Mouse (Mus musculus): ENCODE results near the gene Tjap1. TPM values are rescaled to one million over a fixed set of nuclear protein-coding genes. Genes with fewer than 3 reads are reported as not detected.

The Tjap1 gene
- polyA plus RNA-seq, 1 experiment from 2014 or later: 48.8 TPM

DNA sequence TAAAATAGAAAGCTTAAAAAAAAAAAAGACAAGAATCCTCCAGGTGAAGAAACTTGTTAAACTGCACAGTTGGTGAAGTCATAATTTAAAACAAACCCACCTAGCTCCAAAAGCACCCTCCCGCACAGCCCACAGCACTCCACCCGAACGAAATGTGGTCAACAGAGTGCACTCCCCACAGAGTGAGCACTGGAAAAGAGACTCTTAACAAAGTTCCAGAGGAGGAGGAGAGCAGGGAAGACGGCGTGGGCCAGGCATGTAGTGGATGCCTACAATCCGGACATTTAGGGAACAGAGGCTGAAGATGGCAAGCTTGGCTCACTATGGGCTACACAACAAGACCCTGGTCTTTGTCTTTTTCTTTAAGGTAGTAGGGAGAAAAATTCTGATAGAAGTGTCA is 7.8 kb downstream of the Tjap1 start:
- peaks cover 11% of the 10 kb centered on the region for H3K36me3 ChIP-seq (ENCODE audit: control insufficient read depth, insufficient read depth, low read length)
- H3K4me1 ChIP-seq (ENCODE audit: control insufficient read depth, insufficient read depth, low read length): no peaks in the 10 kb centered on the region
- ATAC-seq (ENCODE audit: insufficient read depth, low FRiP score, low TSS enrichment): no peak
- H3K4me2 ChIP-seq (ENCODE audit: low read depth): no peak overlapping the region
- no peak overlapping the region for H3K9ac ChIP-seq (ENCODE audit: low read length)
- no peak overlapping the region for H3K4me3 ChIP-seq (ENCODE audit: low read depth, low read length)
- WGBS: 89% methylated on average over 6 of the region's 6 CpGs
- no peaks in the 10 kb centered on the region for H3K9me3 ChIP-seq (ENCODE audit: control insufficient read depth, low read length)
- H3K27me3 ChIP-seq (ENCODE audit: control insufficient read depth, insufficient read depth, low read length): no peaks in the 10 kb centered on the region
- no peak overlapping the region for H3K27ac ChIP-seq (ENCODE audit: low read depth, low read length)
- no peak for DNase-seq (ENCODE audit: low spot score)

DNA sequence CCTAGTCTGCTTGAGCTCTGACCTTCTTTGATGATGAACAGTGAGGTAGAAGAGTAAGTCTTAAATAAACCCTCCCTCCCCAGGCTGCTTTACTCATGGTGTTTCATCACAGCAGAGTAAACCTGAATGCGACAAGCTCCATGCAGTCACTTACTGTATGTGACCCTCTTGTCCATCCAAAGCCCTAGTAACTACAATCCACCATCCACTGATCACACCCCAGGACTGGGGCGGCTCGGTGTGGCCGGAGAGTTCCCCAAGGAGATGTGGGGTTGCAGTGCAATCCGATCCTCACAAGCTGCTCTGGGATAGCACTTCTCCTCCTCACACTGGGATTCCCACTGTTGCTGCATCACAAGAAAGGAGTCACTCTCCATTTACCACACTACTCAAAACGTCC is 8.4 kb downstream of the Tjap1 start:
- WGBS: 68% methylated on average over 6 of the region's 6 CpGs

DNA sequence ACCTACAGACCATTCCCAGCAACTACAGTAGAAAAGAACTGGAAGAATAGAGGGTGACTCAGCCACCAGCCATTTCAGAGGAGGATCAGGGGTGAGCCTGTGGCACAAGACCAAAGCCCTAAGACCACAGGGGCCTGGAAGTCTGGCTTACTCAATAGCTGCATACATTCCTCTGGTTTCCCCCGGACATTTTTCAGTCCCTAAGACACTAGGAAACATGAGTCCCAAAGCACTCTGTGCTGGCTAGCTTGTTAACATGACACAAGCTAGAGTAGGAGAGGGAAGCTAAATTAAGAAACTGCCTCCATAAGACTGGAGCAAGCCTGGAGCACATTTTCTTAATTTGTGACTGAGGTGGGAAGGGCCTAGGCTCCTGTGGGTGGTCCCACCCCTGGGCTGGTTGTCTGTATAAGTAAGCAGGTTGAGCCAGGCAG is 9.0 kb downstream of the Tjap1 start:
- H3K9ac ChIP-seq (ENCODE audit: low read length): no peak overlapping the region
- no peak overlapping the region for H3K4me3 ChIP-seq (ENCODE audit: low read depth, low read length)
- no peaks in the 10 kb centered on the region for H3K4me1 ChIP-seq (ENCODE audit: control insufficient read depth, insufficient read depth, low read length)
- DNase-seq (ENCODE audit: low spot score) (peak; percentile 5), ATAC-seq (ENCODE audit: insufficient read depth, low FRiP score, low TSS enrichment) (no peak)
- peaks cover 14% of the 10 kb centered on the region for H3K36me3 ChIP-seq (ENCODE audit: control insufficient read depth, insufficient read depth, low read length)
- no peaks in the 10 kb centered on the region for H3K9me3 ChIP-seq (ENCODE audit: control insufficient read depth, low read length)
- no peak overlapping the region for H3K4me2 ChIP-seq (ENCODE audit: low read depth)
- H3K27me3 ChIP-seq (ENCODE audit: control insufficient read depth, insufficient read depth, low read length): no peaks in the 10 kb centered on the region
- H3K27ac ChIP-seq (ENCODE audit: low read depth, low read length): no peak overlapping the region
- 74% methylated on average over 1 of the region's 1 CpGs for WGBS

More for the DNA sequence above, 8.4 kb downstream of the Tjap1 start:
- Histone ChIP-seq H3K4me3 (ENCODE audit: low read depth, low read length) (no peak overlapping the region), H3K4me1 (ENCODE audit: control insufficient read depth, insufficient read depth, low read length) (no peaks in the 10 kb centered on the region), H3K36me3 (ENCODE audit: control insufficient read depth, insufficient read depth, low read length) (peaks cover 11% of the 10 kb centered on the region), H3K9me3 (ENCODE audit: control insufficient read depth, low read length) (no peaks in the 10 kb centered on the region), H3K4me2 (ENCODE audit: low read depth) (no peak overlapping the region), H3K27me3 (ENCODE audit: control insufficient read depth, insufficient read depth, low read length) (no peaks in the 10 kb centered on the region), H3K27ac (ENCODE audit: low read depth, low read length) (no peak overlapping the region), H3K9ac (ENCODE audit: low read length) (no peak overlapping the region)
- ATAC-seq (ENCODE audit: insufficient read depth, low FRiP score, low TSS enrichment): no peak
- DNase-seq (ENCODE audit: low spot score): peak; percentile 4

DNA sequence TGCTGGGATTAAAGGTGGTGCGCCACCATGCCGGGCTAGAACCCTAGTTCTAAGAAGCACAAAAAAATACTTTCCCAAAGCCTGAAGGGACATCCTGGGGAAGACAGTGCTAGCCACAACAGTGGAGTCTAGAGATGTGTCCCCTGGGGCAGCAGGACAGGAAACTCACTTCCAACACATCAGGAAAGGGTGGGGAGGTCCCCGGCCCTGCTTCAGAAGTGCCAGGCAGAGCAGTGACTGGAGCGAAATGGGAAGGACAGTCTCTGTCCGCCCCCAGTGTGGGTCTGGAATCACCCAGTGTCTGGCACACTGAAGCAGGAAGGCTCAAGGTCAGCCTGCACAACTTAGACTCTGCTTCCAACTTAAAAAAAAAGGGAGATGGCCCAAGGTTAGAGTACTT is 10.2 kb downstream of the Tjap1 start:
- DNase-seq (ENCODE audit: low spot score) (peak; percentile 9), ATAC-seq (ENCODE audit: insufficient read depth, low FRiP score, low TSS enrichment) (no peak)
- Histone ChIP-seq H3K4me3 (ENCODE audit: low read depth, low read length) (no peak overlapping the region), H3K36me3 (ENCODE audit: control insufficient read depth, insufficient read depth, low read length) (peaks cover 14% of the 10 kb centered on the region), H3K27ac (ENCODE audit: low read depth, low read length) (no peak overlapping the region), H3K4me1 (ENCODE audit: control insufficient read depth, insufficient read depth, low read length) (no peaks in the 10 kb centered on the region), H3K4me2 (ENCODE audit: low read depth) (no peak overlapping the region), H3K9me3 (ENCODE audit: control insufficient read depth, low read length) (no peaks in the 10 kb centered on the region), H3K27me3 (ENCODE audit: control insufficient read depth, insufficient read depth, low read length) (no peaks in the 10 kb centered on the region), H3K9ac (ENCODE audit: low read length) (no peak overlapping the region)
- 87% methylated on average over 5 of the region's 5 CpGs for WGBS

DNA sequence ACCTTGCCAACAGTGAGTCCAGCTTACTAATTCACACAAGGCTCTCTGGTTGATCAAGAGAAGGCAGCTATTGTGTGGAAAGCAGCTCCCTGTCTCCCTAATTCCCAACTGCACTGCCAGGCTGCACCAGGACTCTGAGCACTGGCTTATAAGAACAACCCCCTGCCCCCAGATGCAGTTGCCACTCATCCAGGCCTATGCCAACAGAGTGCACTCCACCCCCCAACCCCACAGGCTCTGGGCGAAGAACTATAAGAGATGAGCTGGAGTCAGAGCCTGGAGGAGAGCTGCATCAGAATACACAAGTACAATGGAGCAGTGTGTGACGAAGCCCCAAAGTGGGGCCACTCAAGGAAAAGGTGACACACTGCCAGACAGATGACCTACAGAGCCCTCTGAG is 10.8 kb downstream of the Tjap1 start:
- 90% methylated on average over 2 of the region's 2 CpGs for whole genome bisulfite sequencing
- Histone ChIP-seq H3K27ac (ENCODE audit: low read depth, low read length) (no peak overlapping the region), H3K36me3 (ENCODE audit: control insufficient read depth, insufficient read depth, low read length) (peaks cover 14% of the 10 kb centered on the region), H3K4me1 (ENCODE audit: control insufficient read depth, insufficient read depth, low read length) (no peaks in the 10 kb centered on the region), H3K9me3 (ENCODE audit: control insufficient read depth, low read length) (no peaks in the 10 kb centered on the region), H3K27me3 (ENCODE audit: control insufficient read depth, insufficient read depth, low read length) (no peaks in the 10 kb centered on the region), H3K9ac (ENCODE audit: low read length) (no peak overlapping the region), H3K4me2 (ENCODE audit: low read depth) (no peak overlapping the region), H3K4me3 (ENCODE audit: low read depth, low read length) (no peak overlapping the region)
- ATAC-seq (ENCODE audit: insufficient read depth, low FRiP score, low TSS enrichment) (no peak), DNase-seq (ENCODE audit: low spot score) (no peak)

DNA sequence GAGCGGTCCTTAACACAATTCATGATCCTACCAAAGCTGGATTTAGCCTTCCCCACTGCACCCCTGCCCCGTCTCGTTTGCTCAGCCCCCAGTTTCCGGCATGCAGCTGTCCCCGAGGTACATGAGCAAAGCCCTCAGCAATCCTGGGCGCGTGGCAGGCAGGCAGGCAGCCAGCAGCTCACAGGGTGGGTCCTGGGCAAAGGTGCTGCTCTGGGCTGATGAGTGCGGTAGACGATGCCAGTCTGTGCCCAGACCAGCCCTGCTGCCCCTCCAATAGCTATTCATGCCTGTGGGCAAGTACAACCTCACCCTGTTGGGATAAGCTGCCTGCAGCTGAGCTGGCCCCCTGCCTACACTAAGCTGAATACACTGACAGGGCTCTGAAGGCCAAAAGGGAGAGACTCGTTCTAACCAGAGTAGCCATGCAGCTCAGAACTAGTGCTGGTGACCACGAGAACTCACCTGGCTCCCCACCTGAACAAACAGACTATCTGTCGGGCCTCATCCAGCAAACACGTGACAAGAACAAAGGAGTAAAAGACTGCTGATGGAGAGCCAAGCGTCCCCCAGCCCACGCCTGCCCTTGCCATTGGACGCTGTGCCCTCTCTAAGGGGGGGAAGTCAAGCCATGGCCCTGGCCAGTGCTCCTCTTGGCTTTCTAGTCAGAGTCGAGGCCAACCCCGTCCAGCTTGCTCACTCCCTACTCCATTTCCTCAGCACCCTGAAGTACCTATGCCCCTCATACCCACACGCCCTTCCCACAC is 12.9 kb downstream of the Tjap1 start:
- WGBS: 88% methylated on average over 19 of the region's 19 CpGs
- DNase-seq (ENCODE audit: low spot score) (no peak), ATAC-seq (ENCODE audit: insufficient read depth, low FRiP score, low TSS enrichment) (no peak)
- Histone ChIP-seq H3K27ac (ENCODE audit: low read depth, low read length) (no peak overlapping the region), H3K4me1 (ENCODE audit: control insufficient read depth, insufficient read depth, low read length) (no peaks in the 10 kb centered on the region), H3K4me2 (ENCODE audit: low read depth) (no peak overlapping the region), H3K9me3 (ENCODE audit: control insufficient read depth, low read length) (no peaks in the 10 kb centered on the region), H3K27me3 (ENCODE audit: control insufficient read depth, insufficient read depth, low read length) (no peaks in the 10 kb centered on the region), H3K9ac (ENCODE audit: low read length) (no peak overlapping the region), H3K36me3 (ENCODE audit: control insufficient read depth, insufficient read depth, low read length) (peaks cover 12% of the 10 kb centered on the region), H3K4me3 (ENCODE audit: low read depth, low read length) (no peak overlapping the region)

DNA sequence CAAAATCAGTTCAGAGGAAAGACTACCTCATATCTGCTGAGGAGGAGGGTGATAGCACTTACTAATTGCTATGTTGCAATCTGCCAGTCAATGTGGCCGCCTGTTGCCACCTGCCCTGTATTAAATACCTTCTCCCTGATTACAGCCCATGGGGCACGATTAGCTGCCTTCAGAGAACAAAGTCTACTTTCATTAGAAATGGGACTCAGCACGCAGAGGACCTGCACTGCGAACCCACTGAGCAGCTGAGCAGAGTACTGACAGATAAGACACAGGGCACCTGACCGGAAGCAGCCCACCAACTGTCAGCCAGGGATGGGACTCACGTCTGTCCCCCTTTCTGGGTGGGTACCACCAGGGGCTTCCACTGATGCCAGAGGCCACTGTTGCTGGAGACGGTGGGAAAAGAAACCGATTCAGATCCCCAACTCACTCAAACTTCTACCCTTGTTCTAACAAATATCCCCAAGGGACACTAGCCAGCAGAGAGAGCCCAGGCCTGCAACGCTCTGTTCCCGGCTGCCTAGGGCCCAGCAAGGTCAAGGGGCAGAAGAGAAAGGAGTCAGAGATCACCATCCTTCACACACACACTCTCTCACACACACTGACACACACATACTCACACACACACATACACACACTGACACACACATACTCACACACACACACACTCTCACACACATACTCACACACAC is 14.7 kb downstream of the Tjap1 start:
- peaks cover 20% of the 10 kb centered on the region for H3K36me3 ChIP-seq (ENCODE audit: control insufficient read depth, insufficient read depth, low read length)
- no peaks in the 10 kb centered on the region for H3K27me3 ChIP-seq (ENCODE audit: control insufficient read depth, insufficient read depth, low read length)
- H3K9ac ChIP-seq (ENCODE audit: low read length): no peak overlapping the region
- no peak for DNase-seq (ENCODE audit: low spot score)
- H3K4me3 ChIP-seq (ENCODE audit: low read depth, low read length): no peak overlapping the region
- H3K4me1 ChIP-seq (ENCODE audit: control insufficient read depth, insufficient read depth, low read length): no peaks in the 10 kb centered on the region
- no peaks in the 10 kb centered on the region for H3K9me3 ChIP-seq (ENCODE audit: control insufficient read depth, low read length)
- no peak for ATAC-seq (ENCODE audit: insufficient read depth, low FRiP score, low TSS enrichment)
- H3K4me2 ChIP-seq (ENCODE audit: low read depth): no peak overlapping the region
- WGBS: 83% methylated on average over 10 of the region's 10 CpGs
- H3K27ac ChIP-seq (ENCODE audit: low read depth, low read length): no peak overlapping the region

DNA sequence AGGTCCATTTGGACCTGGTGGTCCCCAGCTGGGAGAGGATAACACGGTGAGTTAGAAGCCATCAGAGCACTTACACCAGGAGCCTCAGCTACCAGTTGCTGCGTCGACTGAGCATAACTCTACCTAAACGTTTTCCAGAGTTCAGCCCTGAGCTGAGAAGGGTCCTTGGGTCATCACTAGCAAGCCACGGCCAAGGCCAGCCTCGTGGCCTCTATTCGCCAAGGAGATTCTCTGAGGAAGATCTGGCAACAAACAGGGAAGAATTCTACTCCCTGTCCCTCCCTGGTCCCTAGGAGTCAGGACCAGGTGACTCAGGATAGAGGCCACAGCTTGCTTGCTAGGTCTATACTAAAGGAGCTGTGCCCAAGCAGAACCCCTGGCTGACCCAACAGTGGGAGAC is 15.3 kb downstream of the Tjap1 start:
- ATAC-seq (ENCODE audit: insufficient read depth, low FRiP score, low TSS enrichment) (no peak), DNase-seq (ENCODE audit: low spot score) (no peak)
- no peak overlapping the region for H3K4me3 ChIP-seq (ENCODE audit: low read depth, low read length)
- no peak overlapping the region for H3K27ac ChIP-seq (ENCODE audit: low read depth, low read length)
- H3K4me1 ChIP-seq (ENCODE audit: control insufficient read depth, insufficient read depth, low read length): no peaks in the 10 kb centered on the region
- no peak overlapping the region for H3K4me2 ChIP-seq (ENCODE audit: low read depth)
- H3K36me3 ChIP-seq (ENCODE audit: control insufficient read depth, insufficient read depth, low read length): peaks cover 20% of the 10 kb centered on the region
- H3K27me3 ChIP-seq (ENCODE audit: control insufficient read depth, insufficient read depth, low read length): no peaks in the 10 kb centered on the region
- no peaks in the 10 kb centered on the region for H3K9me3 ChIP-seq (ENCODE audit: control insufficient read depth, low read length)
- no peak overlapping the region for H3K9ac ChIP-seq (ENCODE audit: low read length)
- 85% methylated on average over 7 of the region's 7 CpGs for WGBS

DNA sequence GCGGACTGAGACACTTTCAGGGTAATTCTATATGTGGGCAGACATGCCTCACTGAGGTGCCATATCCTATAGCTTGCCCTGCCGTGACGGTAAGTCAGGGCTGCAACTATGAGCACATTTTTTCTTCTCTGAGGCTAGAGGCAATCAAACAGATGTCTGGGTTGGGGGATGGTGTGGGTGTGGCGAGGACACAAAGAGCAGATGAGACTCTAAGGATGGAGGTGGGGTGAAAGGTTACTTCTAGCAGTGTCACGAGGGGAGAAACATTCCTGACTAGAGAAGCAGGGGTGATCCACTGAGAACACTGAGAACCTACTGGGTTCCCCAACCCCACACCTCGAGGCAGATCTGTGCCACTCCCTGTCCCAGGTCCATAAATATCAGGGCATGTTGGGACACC is 15.8 kb downstream of the Tjap1 start:
- Histone ChIP-seq H3K9ac (ENCODE audit: low read length) (no peak overlapping the region), H3K4me2 (ENCODE audit: low read depth) (no peak overlapping the region), H3K27me3 (ENCODE audit: control insufficient read depth, insufficient read depth, low read length) (no peaks in the 10 kb centered on the region), H3K27ac (ENCODE audit: low read depth, low read length) (no peak overlapping the region), H3K36me3 (ENCODE audit: control insufficient read depth, insufficient read depth, low read length) (peaks cover 20% of the 10 kb centered on the region), H3K4me1 (ENCODE audit: control insufficient read depth, insufficient read depth, low read length) (no peaks in the 10 kb centered on the region), H3K9me3 (ENCODE audit: control insufficient read depth, low read length) (no peaks in the 10 kb centered on the region), H3K4me3 (ENCODE audit: low read depth, low read length) (no peak overlapping the region)
- peak; percentile 3 for DNase-seq (ENCODE audit: low spot score)
- WGBS: 58% methylated on average over 6 of the region's 6 CpGs
- ATAC-seq (ENCODE audit: insufficient read depth, low FRiP score, low TSS enrichment): no peak
